Mouse (Mus musculus) embryonic fibroblast, embryonic 13.5 days (primary cell): ENCODE measurements around the gene Sez6.

Experiments used
- CTCF ChIP-seq: IDR thresholded peaks from 2 replicates; pipeline ENCODE4 v1.5.1; 2011; ENCODE audit warnings: mild to moderate bottlenecking, control low read depth, low read length, moderate library complexity, borderline replicate concordance; ENCODE audit not compliant: insufficient read depth
- POLR2A ChIP-seq: IDR thresholded peaks from 2 replicates; pipeline ENCODE4 v1.6.1; 2011; ENCODE audit warnings: low read depth, mild to moderate bottlenecking, control low read depth, low read length, moderate library complexity

- TF ChIP-seq CTCF (no peak), POLR2A (no peak)
Measured at GRCm38 (mm10) chr11:77984836-77985231, 54.2 kb downstream of the Sez6 start.
